Mouse (Mus musculus): Measurements from ENCODE around the gene Kcnq1.

The Kcnq1 gene

GRCm38 (mm10) chr7:143093847-143094246, 12.3 kb upstream of the Kcnq1 start:
- DNase-seq (ENCODE audit: low spot score in 2 of 2) = no peak

- DNase-seq (ENCODE audit: low spot score in 2 of 2) = peak in 1 of 2 experiments; percentile 45
Measured at GRCm38 (mm10) chr7:143094592-143095553, 11.3 kb upstream of the Kcnq1 start, which contains the start of gene Trpm5. Trpm5 (minus strand) TSS chr7:143094642.

- DNase-seq (ENCODE audit: low spot score in 2 of 2) = no peak
Measured at GRCm38 (mm10) chr7:143095554-143095907, 10.6 kb upstream of the Kcnq1 start.

- no peak for DNase-seq (ENCODE audit: low spot score in 2 of 2)
Measured at GRCm38 (mm10) chr7:143100759-143101158, 5.4 kb upstream of the Kcnq1 start.

- no peak for DNase-seq (ENCODE audit: low spot score in 2 of 2)
Measured at GRCm38 (mm10) chr7:143105258-143105897, 784 bp upstream of the Kcnq1 start.

- no peak for DNase-seq (ENCODE audit: low spot score in 2 of 2)
Measured at GRCm38 (mm10) chr7:143106672-143107465, 707 bp downstream of the Kcnq1 start.

GRCm38 (mm10) chr7:143108200-143108599, 2.0 kb downstream of the Kcnq1 start:
- DNase-seq (ENCODE audit: low spot score in 2 of 2) = no peak

GRCm38 (mm10) chr7:143108996-143109660, 3.0 kb downstream of the Kcnq1 start:
- DNase-seq (ENCODE audit: low spot score in 2 of 2) = no peak

GRCm38 (mm10) chr7:143109696-143110095, 3.5 kb downstream of the Kcnq1 start:
- no peak for DNase-seq (ENCODE audit: low spot score in 2 of 2)

- DNase-seq (ENCODE audit: low spot score in 2 of 2) = no peak
Measured at GRCm38 (mm10) chr7:143110803-143111202, 4.6 kb downstream of the Kcnq1 start.

GRCm38 (mm10) chr7:143111719-143112118, 5.6 kb downstream of the Kcnq1 start:
- no peak for DNase-seq (ENCODE audit: low spot score in 2 of 2)

GRCm38 (mm10) chr7:143112395-143112794, 6.2 kb downstream of the Kcnq1 start:
- no peak for DNase-seq (ENCODE audit: low spot score in 2 of 2)

GRCm38 (mm10) chr7:143114773-143115172, 8.6 kb downstream of the Kcnq1 start:
- no peak for DNase-seq (ENCODE audit: low spot score in 2 of 2)

GRCm38 (mm10) chr7:143116521-143116920, 10.4 kb downstream of the Kcnq1 start:
- DNase-seq (ENCODE audit: low spot score in 2 of 2) = no peak

- DNase-seq (ENCODE audit: low spot score in 2 of 2) = no peak
Measured at GRCm38 (mm10) chr7:143119407-143119806, 13.2 kb downstream of the Kcnq1 start.

- DNase-seq (ENCODE audit: low spot score in 2 of 2) = no peak
Measured at GRCm38 (mm10) chr7:143119826-143120225, 13.7 kb downstream of the Kcnq1 start.

GRCm38 (mm10) chr7:143122191-143122590, 16.0 kb downstream of the Kcnq1 start:
- no peak for DNase-seq (ENCODE audit: low spot score in 2 of 2)

- DNase-seq (ENCODE audit: low spot score in 2 of 2) = no peak
Measured at GRCm38 (mm10) chr7:143123876-143124669, 17.9 kb downstream of the Kcnq1 start.

GRCm38 (mm10) chr7:143124902-143125301, 18.7 kb downstream of the Kcnq1 start:
- no peak for DNase-seq (ENCODE audit: low spot score in 2 of 2)

GRCm38 (mm10) chr7:143132815-143133214, 26.7 kb downstream of the Kcnq1 start:
- no peak for DNase-seq (ENCODE audit: low spot score in 2 of 2)

- DNase-seq (ENCODE audit: low spot score in 2 of 2) = no peak
Measured at GRCm38 (mm10) chr7:143136125-143136524, 30.0 kb downstream of the Kcnq1 start.
